In the genomic region with DNA sequence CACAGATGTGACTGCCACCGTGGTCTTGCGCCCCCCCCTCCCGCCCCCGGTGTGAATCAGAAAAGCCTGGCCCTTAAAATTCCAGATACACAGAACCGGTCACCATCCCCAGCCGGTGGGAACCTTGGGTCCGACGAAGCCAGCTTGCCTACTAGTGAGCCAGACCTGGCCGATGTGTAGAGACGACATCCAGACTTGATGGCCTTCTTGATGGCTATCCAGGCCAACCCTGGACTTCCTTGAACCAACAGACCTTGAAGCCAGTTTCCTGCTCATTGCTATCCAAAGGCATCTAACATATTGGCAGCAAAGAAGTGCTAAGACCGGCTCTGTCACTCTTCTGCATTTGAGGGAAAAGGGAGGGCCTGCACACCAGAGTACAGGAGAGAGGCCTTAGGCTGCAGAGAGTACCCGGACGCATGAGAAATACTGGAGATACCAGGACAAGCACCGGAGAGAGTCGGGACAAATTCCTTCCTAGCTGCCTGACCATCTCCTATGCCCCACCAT, we compare ENCODE assay signal across 8 mouse cellular contexts. TPM values are rescaled to one million over a fixed set of nuclear protein-coding genes. Genes with fewer than 3 reads are reported as not detected.
DNase-seq lines count a peak whose midpoint lies in the region; ATAC-seq and TF ChIP-seq lines count a peak whose summit lies in the region.

No protein-coding gene starts in this region.

- 0 out of 2 replicates have a peak, but pooled peaks have one; percentile 16 for ATAC-seq in heart, embryonic 12.5 days (ENCODE audit: insufficient number of reproducible peaks, low FRiP score)
- peak; percentile 33; the same call in 1 of the 2 replicates for ATAC-seq in limb, embryonic 13.5 days (ENCODE audit: low FRiP score, low read depth)
- peak; percentile 57 for ATAC-seq in neural tube, embryonic 15.5 days (ENCODE audit: low FRiP score)

- no peak for TF ChIP-seq EP300 in ES-Bruce4 (IDR thresholded peaks at IDR 0.05; ENCODE audit: insufficient read depth, low read depth, low read length)

- H3K27me3 ChIP-seq in heart, embryonic 12.5 days (replicated peaks), result no peaks in the 10 kb centered on the region
- H3K27me3 ChIP-seq in ES-Bruce4 (ENCODE audit: control insufficient read depth, insufficient read depth, low read length, poor library complexity, severe bottlenecking), result no peaks in the 10 kb centered on the region
- no peaks in the 10 kb centered on the region for H3K27me3 ChIP-seq in forebrain, embryonic 10.5 days (ENCODE audit: poor library complexity, severe bottlenecking)
- H3K27me3 ChIP-seq in limb, embryonic 13.5 days, result no peaks in the 10 kb centered on the region
- H3K27me3 ChIP-seq in neural tube, embryonic 15.5 days (replicated peaks), result no peaks in the 10 kb centered on the region

- H3K9ac ChIP-seq in heart, embryonic 12.5 days, result peak overlapping the region; percentile 67
- peak overlapping the region; percentile 84 for H3K9ac ChIP-seq in ES-Bruce4 (ENCODE audit: low read depth, poor library complexity, severe bottlenecking)
- peak overlapping the region; percentile 83 for H3K9ac ChIP-seq in limb, embryonic 13.5 days
- peak overlapping the region; percentile 76 for H3K9ac ChIP-seq in neural tube, embryonic 15.5 days (replicated peaks)

- H3K27ac ChIP-seq in heart, embryonic 12.5 days (ENCODE audit: poor library complexity, severe bottlenecking), result peak overlapping the region; percentile 39; the same call in 1 of the 2 replicates
- peak overlapping the region; percentile 18 for H3K27ac ChIP-seq in ES-Bruce4 (ENCODE audit: insufficient read depth, low read length)
- peak overlapping the region; percentile 93 for H3K27ac ChIP-seq in forebrain, embryonic 10.5 days
- peak overlapping the region; percentile 72; the same call in 1 of the 2 replicates for H3K27ac ChIP-seq in limb, embryonic 13.5 days
- H3K27ac ChIP-seq in neural tube, embryonic 15.5 days (replicated peaks), result peak overlapping the region; percentile 87

- no peak for DNase-seq in heart, adult 8-10 months (ENCODE audit: low spot score)
- peak; percentile 24 for DNase-seq in forebrain, embryonic 10.5 days (ENCODE audit: extremely low spot score, low spot score)
- DNase-seq in spleen, postnatal 4 days (ENCODE audit: low spot score in 2 of 2), result no peak
- DNase-seq in right cerebral cortex, postnatal 25 days, result no peak

- TF ChIP-seq POLR2A in ES-Bruce4 (IDR thresholded peaks at IDR 0.05; ENCODE audit: insufficient read depth, low read length), result peak; percentile 21

- no peaks in the 10 kb centered on the region for H3K9me3 ChIP-seq in heart, embryonic 12.5 days (replicated peaks)
- H3K9me3 ChIP-seq in ES-Bruce4 (replicated peaks; ENCODE audit: control insufficient read depth, insufficient read depth, low read length, poor library complexity, severe bottlenecking), result no peaks in the 10 kb centered on the region
- H3K9me3 ChIP-seq in forebrain, embryonic 10.5 days, result no peaks in the 10 kb centered on the region
- no peaks in the 10 kb centered on the region for H3K9me3 ChIP-seq in limb, embryonic 13.5 days
- H3K9me3 ChIP-seq in neural tube, embryonic 15.5 days (replicated peaks), result no peaks in the 10 kb centered on the region

- H3K4me2 ChIP-seq in heart, embryonic 12.5 days, result peak overlapping the region; percentile 89
- peak overlapping the region; percentile 89 for H3K4me2 ChIP-seq in limb, embryonic 13.5 days (replicated peaks)
- peak overlapping the region; percentile 93 for H3K4me2 ChIP-seq in neural tube, embryonic 15.5 days

- peaks cover 25% of the 10 kb centered on the region for H3K36me3 ChIP-seq in heart, embryonic 12.5 days
- peaks cover 36% of the 10 kb centered on the region for H3K36me3 ChIP-seq in ES-Bruce4 (ENCODE audit: control insufficient read depth, insufficient read depth, low read length, poor library complexity, severe bottlenecking)
- H3K36me3 ChIP-seq in forebrain, embryonic 10.5 days (replicated peaks), result peaks cover 32% of the 10 kb centered on the region
- H3K36me3 ChIP-seq in limb, embryonic 13.5 days, result peaks cover 31% of the 10 kb centered on the region
- H3K36me3 ChIP-seq in neural tube, embryonic 15.5 days, result no peaks in the 10 kb centered on the region

- no peak for TF ChIP-seq CTCF in ES-Bruce4 (IDR thresholded peaks at IDR 0.05; ENCODE audit: low read depth, low read length)

- peaks cover 20% of the 10 kb centered on the region for H3K4me1 ChIP-seq in heart, embryonic 12.5 days (replicated peaks)
- H3K4me1 ChIP-seq in ES-Bruce4 (ENCODE audit: control insufficient read depth, insufficient read depth, low read length), result no peaks in the 10 kb centered on the region
- peaks cover 25% of the 10 kb centered on the region for H3K4me1 ChIP-seq in forebrain, embryonic 10.5 days
- peaks cover 21% of the 10 kb centered on the region for H3K4me1 ChIP-seq in limb, embryonic 13.5 days
- peaks cover 26% of the 10 kb centered on the region for H3K4me1 ChIP-seq in neural tube, embryonic 15.5 days

- H3K4me3 ChIP-seq in heart, embryonic 12.5 days, result peak overlapping the region; percentile 96
- peak overlapping the region; percentile 97 for H3K4me3 ChIP-seq in ES-Bruce4 (ENCODE audit: low read depth, low read length)
- peak overlapping the region; percentile 72 for H3K4me3 ChIP-seq in forebrain, embryonic 10.5 days
- peak overlapping the region; percentile 83 for H3K4me3 ChIP-seq in limb, embryonic 13.5 days
- peak overlapping the region; percentile 65 for H3K4me3 ChIP-seq in neural tube, embryonic 15.5 days (replicated peaks)

- WGBS in heart, embryonic 12.5 days, result 10% methylated on average over 15 of the region's 15 CpGs
- WGBS in forebrain, embryonic 10.5 days, result 12% methylated on average over 15 of the region's 15 CpGs
- 9% methylated on average over 15 of the region's 15 CpGs for WGBS in limb, embryonic 13.5 days
- WGBS in neural tube, embryonic 15.5 days, result 10% methylated on average over 15 of the region's 15 CpGs

RNA-seq across cellular contexts. Expression of gene Gtse1, which starts 0.5 kb away (rescaled TPM):
- polyA plus RNA-seq in heart, embryonic 12.5 days (2016; fragmentation: Nextera tagmentation; extraction: Ambion mirVana), result 31.6 and 32.4 TPM in 2 replicates
- total RNA-seq in heart, adult 8-10 months (2022), result under 1 TPM; 0.19 to 0.52 (median 0.29) TPM
- polyA plus RNA-seq in ES-Bruce4 (2011; ENCODE audit: insufficient read depth, insufficient read length, low read depth, missing spikeins), result 134 and 138 TPM in 2 replicates
- polyA plus RNA-seq in forebrain, embryonic 10.5 days (2016; fragmentation: Nextera tagmentation; extraction: Ambion mirVana), result 62.7 and 63.1 TPM in 2 replicates
- polyA plus RNA-seq in limb, embryonic 13.5 days (2015; fragmentation: Nextera tagmentation; extraction: Ambion mirVana), result 24.7 and 26.8 TPM in 2 replicates
- 3.5 and 8.4 TPM in 2 replicates for polyA plus RNA-seq in neural tube, embryonic 15.5 days (2015; fragmentation: Nextera tagmentation; extraction: Ambion mirVana)

RNA-seq across cellular contexts. Expression of gene Trmu, which starts 20.1 kb away (rescaled TPM):
- 29.9 and 30.1 TPM in 2 replicates for polyA plus RNA-seq in heart, embryonic 12.5 days (2016; fragmentation: Nextera tagmentation; extraction: Ambion mirVana)
- total RNA-seq in heart, adult 8-10 months (2022), result 10 to 100 TPM; 12.6 to 23.9 (median 18.2) TPM
- polyA plus RNA-seq in ES-Bruce4 (2011; ENCODE audit: insufficient read depth, insufficient read length, low read depth, missing spikeins), result 9.1 and 10.0 TPM in 2 replicates
- polyA plus RNA-seq in forebrain, embryonic 10.5 days (2016; fragmentation: Nextera tagmentation; extraction: Ambion mirVana), result 39.6 and 39.7 TPM in 2 replicates
- polyA plus RNA-seq in limb, embryonic 13.5 days (2015; fragmentation: Nextera tagmentation; extraction: Ambion mirVana), result 44.3 and 49.5 TPM in 2 replicates
- 50.9 and 51.9 TPM in 2 replicates for polyA plus RNA-seq in neural tube, embryonic 15.5 days (2015; fragmentation: Nextera tagmentation; extraction: Ambion mirVana)

RNA-seq across cellular contexts. Expression of gene Ttc38, which starts 26.9 kb away (rescaled TPM):
- polyA plus RNA-seq in heart, embryonic 12.5 days (2016; fragmentation: Nextera tagmentation; extraction: Ambion mirVana), result 3.3 and 3.6 TPM in 2 replicates
- total RNA-seq in heart, adult 8-10 months (2022), result 10 to 100 TPM; 17.9 to 22.2 (median 19.6) TPM
- polyA plus RNA-seq in ES-Bruce4 (2011; ENCODE audit: insufficient read depth, insufficient read length, low read depth, missing spikeins), result 4.4 and 6.3 TPM in 2 replicates
- polyA plus RNA-seq in forebrain, embryonic 10.5 days (2016; fragmentation: Nextera tagmentation; extraction: Ambion mirVana), result 2.2 and 3.1 TPM in 2 replicates
- polyA plus RNA-seq in limb, embryonic 13.5 days (2015; fragmentation: Nextera tagmentation; extraction: Ambion mirVana), result 7.1 and 7.6 TPM in 2 replicates
- 3.8 and 6.5 TPM in 2 replicates for polyA plus RNA-seq in neural tube, embryonic 15.5 days (2015; fragmentation: Nextera tagmentation; extraction: Ambion mirVana)

RNA-seq across cellular contexts. Expression of gene Pkdrej, which starts 37.5 kb away (rescaled TPM):
- 0.14 and 0.19 TPM in 2 replicates for polyA plus RNA-seq in heart, embryonic 12.5 days (2016; fragmentation: Nextera tagmentation; extraction: Ambion mirVana)
- total RNA-seq in heart, adult 8-10 months (2022), result 1 to 10 TPM; 3.1 to 5.4 (median 4.6) TPM
- 0.13 TPM in 1 of 2 replicates, not detected in the other for polyA plus RNA-seq in ES-Bruce4 (2011; ENCODE audit: insufficient read depth, insufficient read length, low read depth, missing spikeins)
- 0.04 and 0.09 TPM in 2 replicates for polyA plus RNA-seq in forebrain, embryonic 10.5 days (2016; fragmentation: Nextera tagmentation; extraction: Ambion mirVana)
- 0.13 and 0.17 TPM in 2 replicates for polyA plus RNA-seq in limb, embryonic 13.5 days (2015; fragmentation: Nextera tagmentation; extraction: Ambion mirVana)
- 0.06 and 0.17 TPM in 2 replicates for polyA plus RNA-seq in neural tube, embryonic 15.5 days (2015; fragmentation: Nextera tagmentation; extraction: Ambion mirVana)

RNA-seq across cellular contexts. Expression of gene Cdpf1, which starts 47.5 kb away (rescaled TPM):
- 34.4 and 35.7 TPM in 2 replicates for polyA plus RNA-seq in heart, embryonic 12.5 days (2016; fragmentation: Nextera tagmentation; extraction: Ambion mirVana)
- 10 to 100 TPM; 27.1 to 38.5 (median 31.0) TPM for total RNA-seq in heart, adult 8-10 months (2022)
- polyA plus RNA-seq in ES-Bruce4 (2011; ENCODE audit: insufficient read depth, insufficient read length, low read depth, missing spikeins), result 18.1 and 19.9 TPM in 2 replicates
- 29.7 and 30.7 TPM in 2 replicates for polyA plus RNA-seq in forebrain, embryonic 10.5 days (2016; fragmentation: Nextera tagmentation; extraction: Ambion mirVana)
- 25.8 and 27.7 TPM in 2 replicates for polyA plus RNA-seq in limb, embryonic 13.5 days (2015; fragmentation: Nextera tagmentation; extraction: Ambion mirVana)
- 22.3 and 25.7 TPM in 2 replicates for polyA plus RNA-seq in neural tube, embryonic 15.5 days (2015; fragmentation: Nextera tagmentation; extraction: Ambion mirVana)

Comparison
In these comparisons a context has a peak if more than half of its experiments do, and no peak if none do; other contexts are left out.
1. H3K27ac ChIP-seq: peak in every context shown above with its lines; median percentile 93 in forebrain, embryonic 10.5 days; 87 in neural tube, embryonic 15.5 days; 72 in limb, embryonic 13.5 days; 39 in heart, embryonic 12.5 days; 18 in ES-Bruce4.